Mouse (Mus musculus): ENCODE measurements around the gene Ntrk2. TPM values are rescaled to one million over a fixed set of nuclear protein-coding genes. Genes with fewer than 3 reads are reported as not detected.

Gene Ntrk2
- polyA plus RNA-seq, 1 experiment = 1.2 TPM

DNA sequence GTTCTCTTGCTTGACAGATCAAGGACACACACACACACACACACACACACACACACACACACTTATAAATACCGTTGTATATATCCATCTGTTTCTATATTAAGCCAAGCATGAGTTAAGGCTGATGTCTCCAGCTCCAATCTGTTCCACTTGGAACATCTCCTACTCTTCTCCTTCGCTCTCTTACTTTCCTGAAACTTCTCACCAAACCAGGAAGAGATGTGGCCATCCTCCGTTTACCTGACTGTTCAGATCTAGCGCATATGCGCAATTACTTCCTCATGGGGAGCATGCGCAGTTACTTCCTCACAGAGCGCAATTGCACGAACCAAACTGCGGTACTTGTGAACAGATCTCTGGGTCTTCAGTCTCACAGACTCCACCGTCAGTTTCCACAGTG is 342.4 kb downstream of the Ntrk2 start:
- no peak for DNase-seq (ENCODE audit: low read depth, low spot score)
- WGBS = 81% methylated on average over 10 of the region's 10 CpGs

DNA sequence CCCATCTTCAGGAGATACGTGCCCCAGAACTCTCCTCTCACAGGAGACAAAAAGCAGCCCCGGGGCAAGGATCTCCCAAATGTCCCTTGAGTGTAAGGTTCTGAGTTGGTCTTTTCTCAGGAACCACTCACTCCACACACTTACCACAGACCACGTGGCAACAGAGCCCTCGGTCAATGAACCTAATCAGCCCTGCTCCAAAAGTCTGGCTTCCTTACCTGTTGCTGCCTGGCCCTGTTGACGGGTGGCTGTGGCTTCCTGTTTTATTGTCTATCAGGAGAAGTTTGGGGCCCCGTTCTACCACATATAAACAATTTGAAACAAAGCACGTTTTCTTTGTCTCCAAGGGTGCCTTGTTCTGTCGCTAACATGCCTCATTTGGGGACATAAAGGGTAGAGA is 357.6 kb downstream of the Ntrk2 start:
- WGBS = 68% methylated on average over 8 of the region's 8 CpGs

DNA sequence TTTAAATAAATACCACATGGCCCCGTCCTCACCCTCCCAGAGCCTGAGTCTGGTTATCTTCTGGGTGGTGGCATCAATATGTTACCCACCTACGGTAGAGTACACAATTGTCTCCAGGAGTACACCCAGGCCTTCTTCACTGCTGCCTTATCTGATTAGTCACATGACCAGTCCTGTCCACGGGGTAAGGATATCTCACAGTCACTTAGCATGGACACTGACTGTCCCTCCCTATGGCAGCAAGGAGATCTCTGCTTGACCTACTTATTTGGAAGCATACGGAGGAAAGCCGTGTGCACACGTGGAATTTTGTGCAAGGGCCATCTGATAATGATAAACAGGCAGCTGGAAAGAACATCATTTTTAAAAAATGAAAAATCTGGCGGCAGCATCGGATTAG is 367.5 kb downstream of the Ntrk2 start:
- 68% methylated on average over 8 of the region's 8 CpGs for WGBS
- no peak for DNase-seq (ENCODE audit: low read depth, low spot score)

More for the DNA sequence above, 357.6 kb downstream of the Ntrk2 start:
- DNase-seq (ENCODE audit: low read depth, low spot score) = no peak

GRCm38 (mm10) chr13:59176021-59176420 is 369.7 kb downstream of the Ntrk2 start:
- WGBS = 87% methylated on average over 3 of the region's 3 CpGs
- no peak for DNase-seq (ENCODE audit: low read depth, low spot score)

DNA sequence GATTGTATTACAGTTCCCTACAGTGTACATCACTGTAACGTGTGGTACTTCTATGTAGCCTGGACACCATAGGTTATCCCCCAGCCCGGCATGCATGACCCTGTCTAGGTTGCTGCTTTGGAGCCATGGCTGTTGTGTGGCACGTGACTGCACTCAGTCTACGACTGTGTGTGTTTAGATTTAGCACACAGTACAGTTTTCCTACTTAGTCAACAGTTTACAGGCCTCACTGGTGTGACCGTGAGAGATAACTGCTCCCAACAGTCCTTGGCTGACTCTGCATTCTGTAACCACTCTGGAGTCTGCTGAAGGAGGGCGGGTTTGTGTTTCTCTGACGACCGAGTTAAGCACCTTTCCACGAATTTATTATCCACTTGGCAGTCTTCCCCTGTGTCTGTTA is 370.1 kb downstream of the Ntrk2 start:
- WGBS = 52% methylated on average over 9 of the region's 9 CpGs
- no peak for DNase-seq (ENCODE audit: low read depth, low spot score)

DNA sequence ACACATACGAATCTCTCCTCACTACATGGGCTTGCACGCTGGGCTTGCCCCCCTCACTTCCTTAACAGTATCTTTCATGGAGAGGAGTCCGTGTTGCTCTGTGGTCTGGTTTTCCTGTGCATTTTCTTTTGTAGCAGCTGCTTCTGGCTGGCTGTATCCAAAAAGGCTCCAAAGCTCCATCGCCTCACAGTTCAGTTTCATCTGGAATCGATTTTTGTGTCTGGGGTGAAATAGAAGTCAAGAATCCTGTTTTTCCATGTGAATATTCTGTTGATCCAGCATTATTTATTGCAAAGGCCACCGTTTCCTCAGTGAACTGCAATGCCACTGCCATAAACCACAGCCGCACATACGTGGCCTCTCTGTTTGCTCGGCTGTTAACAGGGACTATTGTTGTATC is 370.6 kb downstream of the Ntrk2 start:
- DNase-seq (ENCODE audit: low read depth, low spot score) = no peak
- WGBS = 53% methylated on average over 9 of the region's 9 CpGs

DNA sequence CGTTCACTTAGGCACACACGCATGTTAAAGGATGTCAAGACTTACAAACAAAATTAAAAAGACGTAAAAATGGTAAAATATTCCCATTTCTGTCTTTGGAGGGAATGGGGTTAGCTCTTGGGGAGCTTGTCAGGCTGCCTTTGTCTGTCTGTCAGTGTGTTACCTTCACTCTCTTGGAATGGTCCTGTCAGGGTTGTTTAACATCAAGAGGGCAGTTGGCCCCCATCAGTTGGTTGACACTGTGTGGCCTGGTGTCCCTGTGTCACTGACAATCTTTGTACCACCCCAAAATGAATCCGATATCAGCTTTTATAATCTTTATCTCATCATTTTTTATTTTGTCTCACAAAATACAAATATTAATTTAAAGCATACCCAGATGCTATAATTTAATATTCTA is 373.6 kb downstream of the Ntrk2 start:
- DNase-seq (ENCODE audit: low read depth, low spot score) = no peak
- 81% methylated on average over 4 of the region's 4 CpGs for WGBS

GRCm38 (mm10) chr13:59180781-59181180 is 374.4 kb downstream of the Ntrk2 start:
- DNase-seq (ENCODE audit: low read depth, low spot score) = no peak
- 74% methylated on average over 10 of the region's 10 CpGs for WGBS

- no peak for DNase-seq (ENCODE audit: low read depth, low spot score)
- WGBS = 62% methylated on average over 16 of the region's 16 CpGs
These were observed 375.0 kb downstream of the Ntrk2 start for GRCm38 (mm10) chr13:59181188-59181947.

DNA sequence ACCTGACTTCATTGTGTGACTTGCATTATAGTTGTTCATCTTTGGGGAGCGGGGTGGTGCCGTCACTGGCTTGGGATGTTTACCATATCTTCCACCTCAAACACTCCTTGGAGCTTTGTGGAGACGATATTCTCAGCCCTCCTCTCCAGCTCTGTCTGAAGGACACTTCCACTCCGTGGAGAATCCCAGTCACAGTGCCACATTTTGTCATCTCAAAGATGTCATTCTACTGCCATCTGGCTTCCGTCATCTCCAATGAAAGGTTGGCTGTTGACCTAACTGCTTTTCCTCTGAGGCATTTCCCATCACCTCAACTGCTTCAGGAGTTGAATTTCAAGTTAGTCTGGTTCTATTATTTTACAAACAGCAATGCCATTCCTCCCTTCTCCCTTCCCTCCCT is 376.3 kb downstream of the Ntrk2 start:
- WGBS = 34% methylated on average over 5 of the region's 5 CpGs

More for the DNA sequence above, 376.3 kb downstream of the Ntrk2 start:
- DNase-seq (ENCODE audit: low read depth, low spot score) = no peak

Other genes with a start within 250 kb of the Ntrk2 start
- gene Slc28a3, start 195.7 kb upstream of the Ntrk2 start, polyA plus RNA-seq (2012; rRNA removed) = 8.5 and 14.2 TPM in 2 replicates

Measured in large intestine, adult 2 months (tissue).